Mouse (Mus musculus) layer of hippocampus, adult 18-20 months (tissue): ENCODE measurements around the gene Fam124a. TPM values are rescaled to one million over a fixed set of nuclear protein-coding genes. Genes with fewer than 3 reads are reported as not detected.
"Not testable (repeated sequence)": the region's sequence is repeated elsewhere in the genome, so short reads cannot be mapped to it uniquely, and the experiment has no call there.

Experiments
- DNase-seq, 2 experiments: peaks; one replicate each; pipeline ENCODE4 v3.0.0; 2022; ENCODE audit warnings: low spot score in 2 of 2
- total RNA-seq, 2 experiments: library from RNA; stranded (reverse); gene quantifications; 2 replicates each; pipeline ENCODE4 v1.2.3; 2021

The Fam124a gene
- total RNA-seq, 2 experiments from 2014 or later, result 13.6 to 13.9 TPM

DNA sequence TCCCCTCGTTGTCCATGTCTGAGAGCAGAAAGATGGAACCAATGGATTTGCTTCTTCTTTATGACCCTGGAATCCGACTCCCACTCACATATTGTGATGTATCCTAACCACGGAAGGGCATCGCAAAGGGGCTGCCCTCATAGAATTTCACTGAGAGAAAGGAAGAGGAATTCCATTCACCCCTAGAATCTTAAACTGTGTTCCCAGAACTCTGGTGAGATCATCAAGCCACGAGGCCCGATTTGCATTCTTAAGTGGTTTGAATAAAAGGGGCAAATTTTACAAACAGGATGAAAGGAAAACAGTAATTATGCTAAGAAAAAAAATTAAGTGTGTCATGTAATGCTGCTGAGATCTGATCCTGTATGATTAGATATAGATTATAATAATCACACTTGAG is 19.4 kb downstream of the Fam124a start:
- no peak for DNase-seq

GRCm38 (mm10) chr14:62575862-62576261 is 20.3 kb downstream of the Fam124a start:
- DNase-seq, result peak; percentile 39 to 63

- no peak for DNase-seq
Observed at GRCm38 (mm10) chr14:62580945-62581344, 25.4 kb downstream of the Fam124a start.

- DNase-seq, result no peak
Observed at GRCm38 (mm10) chr14:62581768-62582167, 26.2 kb downstream of the Fam124a start.

GRCm38 (mm10) chr14:62584637-62585036 is 29.1 kb downstream of the Fam124a start:
- DNase-seq, result no peak

DNA sequence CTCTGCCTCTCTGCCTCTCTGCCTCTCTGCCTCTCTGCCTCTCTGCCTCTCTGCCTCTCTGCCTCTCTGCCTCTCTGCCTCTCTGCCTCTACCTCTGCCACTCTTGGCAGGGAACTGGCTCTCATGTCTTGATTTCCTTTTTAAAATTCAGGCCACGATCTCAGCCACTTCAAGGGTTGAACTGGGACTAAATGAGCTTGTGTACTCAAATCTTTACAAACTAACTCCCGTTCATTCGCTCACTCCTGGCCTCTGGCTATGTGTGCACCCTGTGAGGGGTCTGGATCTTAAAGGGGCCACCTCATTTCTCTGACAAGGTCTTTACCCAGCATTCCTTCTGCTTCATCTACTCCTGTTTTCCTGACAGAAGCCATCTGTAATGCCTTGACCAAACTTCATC is 29.8 kb downstream of the Fam124a start:
- DNase-seq, result peak in 1 of 2 experiments; percentile 30

GRCm38 (mm10) chr14:62600109-62600522 is 44.6 kb downstream of the Fam124a start:
- DNase-seq, result no peak

- DNase-seq, result peak in 1 of 2 experiments; percentile 12
Observed at GRCm38 (mm10) chr14:62602271-62602670, 46.7 kb downstream of the Fam124a start.

GRCm38 (mm10) chr14:62602869-62603268 is 47.3 kb downstream of the Fam124a start:
- DNase-seq, result no peak

DNA sequence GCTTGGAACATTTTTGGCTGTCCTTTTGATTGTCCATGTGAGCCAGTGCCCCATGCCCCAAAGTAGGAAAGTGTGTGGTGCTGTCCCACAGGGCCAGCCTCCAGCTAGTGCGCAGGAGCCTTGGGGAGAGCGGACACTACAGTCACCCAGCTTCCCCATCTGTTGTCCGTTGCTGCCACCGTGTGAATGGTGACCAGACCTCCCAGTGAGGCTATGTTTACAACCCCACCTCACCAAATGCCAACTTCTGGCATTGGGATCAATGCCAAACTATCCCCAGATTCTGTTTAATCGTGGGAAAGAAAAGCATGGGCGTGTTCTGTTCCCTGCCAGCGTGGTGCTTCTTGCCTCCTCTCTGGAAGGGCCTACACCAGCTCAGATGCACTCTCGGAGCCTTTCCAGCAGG is 52.3 kb downstream of the Fam124a start:
- DNase-seq, result peak in 1 of 2 experiments; percentile 37

- no peak for DNase-seq
Observed at GRCm38 (mm10) chr14:62609904-62610303, 54.4 kb downstream of the Fam124a start.

DNA sequence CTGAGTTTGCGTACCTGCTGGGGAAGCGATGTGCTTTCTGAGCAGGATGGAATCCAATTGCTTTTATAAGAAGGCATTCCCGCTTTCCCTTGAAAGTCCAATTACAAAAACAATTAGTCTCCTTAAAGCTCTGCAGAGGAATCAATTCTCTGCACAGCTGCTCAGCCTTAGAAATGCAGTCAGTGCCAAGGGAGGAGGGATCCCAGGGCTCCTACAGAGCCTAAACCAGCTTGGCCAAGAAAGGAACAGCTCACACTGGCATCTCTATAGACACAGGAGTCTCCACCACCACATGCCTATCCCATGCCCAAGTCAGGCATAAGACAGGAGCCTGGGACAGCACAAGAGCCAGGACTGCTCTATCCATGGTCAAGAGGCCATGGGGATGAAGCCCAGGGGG is 66.9 kb downstream of the Fam124a start:
- DNase-seq, result peak in 1 of 2 experiments; percentile 43

DNA sequence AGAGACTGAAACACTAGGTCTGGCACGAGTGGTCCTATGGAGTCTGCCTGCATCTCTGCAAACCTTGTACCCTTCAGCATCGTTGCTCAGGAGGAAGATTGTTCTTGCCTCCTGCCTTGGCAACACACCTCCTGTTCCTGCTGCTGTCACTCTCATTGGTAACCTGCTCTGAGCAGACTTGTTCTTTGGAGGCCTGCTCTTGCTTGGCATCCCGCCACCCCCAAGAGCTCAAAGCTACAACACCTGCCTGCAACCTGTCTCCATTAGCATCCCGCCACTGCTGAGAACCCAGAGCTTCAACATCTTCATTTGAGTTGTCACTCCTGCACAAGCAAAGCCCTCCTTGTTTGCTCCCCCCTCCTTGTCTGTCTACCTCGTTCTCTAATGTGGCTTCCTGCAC is 72.4 kb downstream of the Fam124a start:
- DNase-seq, result no peak

DNA sequence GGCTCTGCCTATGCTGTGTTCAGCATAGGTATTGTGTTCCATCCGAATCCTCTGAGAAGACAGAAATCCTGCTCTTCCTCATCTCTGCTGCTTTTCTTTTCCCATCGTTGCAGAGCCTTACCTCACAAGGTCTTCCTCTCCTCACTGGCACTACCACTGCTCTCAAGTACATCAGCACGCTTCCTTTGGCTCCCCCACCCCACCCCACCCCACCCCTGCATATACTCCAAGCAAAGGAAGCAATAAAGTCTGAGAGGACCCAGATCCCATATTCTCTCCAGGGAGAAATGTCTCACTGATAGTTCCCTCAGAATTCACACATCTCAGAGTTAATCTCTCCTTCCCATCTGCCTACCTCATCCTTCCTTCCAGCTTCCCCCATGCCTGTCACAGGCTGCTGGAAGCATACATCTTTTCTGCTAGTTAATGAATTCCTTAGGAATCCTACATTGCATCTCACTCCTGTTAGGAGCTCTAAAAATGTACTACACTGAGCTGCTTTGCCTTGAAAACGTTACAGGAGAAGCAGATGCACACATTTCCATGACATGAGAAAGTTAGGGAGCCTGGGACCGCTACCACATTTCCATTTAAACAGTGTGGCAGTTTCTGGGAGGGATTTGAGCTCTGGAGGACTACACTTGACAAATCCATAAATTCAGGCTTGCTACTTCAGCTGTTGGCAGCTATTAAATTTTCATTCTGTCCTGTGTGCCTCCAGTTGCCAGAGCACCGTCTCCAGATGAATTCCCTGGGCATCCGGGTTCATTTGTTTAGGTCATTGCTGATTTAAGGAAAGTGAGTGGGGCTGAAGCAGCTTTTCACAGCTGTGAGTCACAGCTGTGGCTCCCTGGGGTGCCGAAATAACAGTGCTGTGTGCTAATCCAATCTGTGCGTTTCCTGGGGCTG is 82.2 kb downstream of the Fam124a start:
- DNase-seq, result peak in 1 of 2 experiments; percentile 14

DNA sequence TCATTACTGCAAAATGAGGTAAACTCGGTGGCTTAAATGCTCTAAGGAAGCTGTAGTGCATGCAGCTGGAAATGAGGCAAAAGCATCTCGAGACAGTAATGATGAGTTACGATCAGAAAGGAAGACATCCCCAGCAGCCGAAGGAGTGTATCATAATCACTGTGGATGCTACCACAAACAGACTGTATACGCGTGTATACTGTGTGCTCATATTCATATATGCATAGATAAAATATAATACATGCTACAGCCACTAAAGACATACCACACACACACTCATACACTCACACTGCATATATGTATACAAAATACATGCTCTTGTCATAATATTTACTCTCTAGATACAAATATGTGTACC is 82.8 kb downstream of the Fam124a start:
- peak in 1 of 2 experiments; percentile 10 for DNase-seq

- no peak for DNase-seq
Observed at GRCm38 (mm10) chr14:62639111-62639510, 83.6 kb downstream of the Fam124a start.

DNA sequence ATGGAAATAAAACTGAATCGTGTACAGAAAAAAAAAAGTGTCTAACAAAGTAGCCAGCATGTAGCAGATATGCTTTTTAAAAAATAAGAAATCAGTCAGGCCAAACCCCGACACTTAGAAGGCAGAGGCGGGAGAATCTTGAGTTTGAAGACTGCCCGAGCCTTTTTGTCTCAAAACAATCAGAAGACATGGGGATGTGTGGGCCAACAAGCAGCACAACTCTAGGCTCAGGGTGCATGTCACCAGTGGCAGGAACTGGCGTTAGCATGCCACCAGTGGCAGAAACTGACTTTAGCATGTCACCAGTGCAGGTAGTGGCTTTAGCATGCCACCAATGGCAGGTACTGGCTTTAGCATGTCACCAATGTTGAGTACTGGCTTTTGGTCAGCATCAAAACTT is 84.0 kb downstream of the Fam124a start:
- DNase-seq, result no peak

DNA sequence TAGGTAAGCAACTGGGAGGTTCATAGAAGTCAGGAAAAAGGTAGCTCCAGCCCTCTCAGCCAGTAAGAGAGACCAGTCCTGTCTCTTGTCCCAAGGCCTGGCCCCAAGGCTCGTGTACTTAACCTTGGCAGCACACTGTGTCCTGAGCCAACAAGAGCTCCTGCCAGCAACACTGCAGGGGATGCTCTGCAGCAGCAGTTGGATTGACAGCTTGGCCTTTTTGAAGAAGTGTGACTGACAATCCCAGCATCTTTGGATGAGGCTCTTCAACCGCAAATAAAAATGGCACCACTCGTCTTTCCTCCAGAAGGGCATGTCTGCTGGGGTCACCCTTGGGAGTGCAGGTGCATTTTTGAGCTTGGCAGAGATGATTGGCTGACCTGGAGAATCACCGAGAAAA is 84.9 kb downstream of the Fam124a start:
- DNase-seq, result no peak

GRCm38 (mm10) chr14:62642368-62642767 is 86.8 kb downstream of the Fam124a start:
- DNase-seq, result not testable (repeated sequence)

DNA sequence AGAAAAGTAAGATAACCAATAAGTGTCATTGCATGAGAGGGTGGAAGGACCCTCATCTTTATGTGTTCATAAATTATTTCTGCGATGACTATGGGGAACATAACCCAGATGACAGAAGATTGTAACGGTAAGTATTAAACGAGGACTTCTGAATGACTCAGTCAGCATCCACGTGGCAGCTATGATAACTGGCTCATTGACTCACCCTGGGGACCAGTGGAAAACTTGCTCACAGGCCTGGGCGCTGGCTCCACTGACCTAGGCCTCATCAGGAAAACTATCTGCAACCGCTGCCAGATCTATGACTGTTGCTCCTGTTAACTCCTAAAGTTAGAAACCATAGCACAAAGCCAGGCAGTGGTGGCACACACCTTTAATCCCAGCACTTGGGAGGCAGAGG is 92.9 kb downstream of the Fam124a start:
- DNase-seq, result no peak

DNA sequence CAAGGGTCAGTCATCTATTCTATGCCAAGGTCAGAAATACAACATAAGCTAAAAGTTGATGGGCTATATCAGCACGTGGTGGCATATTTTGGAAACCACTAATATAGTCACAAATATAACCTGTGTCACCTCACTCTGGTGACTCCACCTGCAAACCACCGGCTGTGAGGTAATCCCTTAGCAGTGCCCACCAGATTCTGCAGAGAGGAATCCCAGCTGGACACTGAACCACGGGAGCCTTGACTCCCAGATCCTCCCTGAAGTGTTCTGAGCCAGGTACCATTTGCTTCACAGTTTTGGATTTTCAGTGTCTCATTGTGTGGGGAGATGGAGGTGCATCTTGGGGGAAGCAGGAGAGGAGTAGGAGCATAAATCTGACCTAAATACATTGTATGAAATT is 94.8 kb downstream of the Fam124a start:
- DNase-seq, result no peak

- DNase-seq, result no peak
Observed at GRCm38 (mm10) chr14:62651771-62652170, 96.2 kb downstream of the Fam124a start.

DNA sequence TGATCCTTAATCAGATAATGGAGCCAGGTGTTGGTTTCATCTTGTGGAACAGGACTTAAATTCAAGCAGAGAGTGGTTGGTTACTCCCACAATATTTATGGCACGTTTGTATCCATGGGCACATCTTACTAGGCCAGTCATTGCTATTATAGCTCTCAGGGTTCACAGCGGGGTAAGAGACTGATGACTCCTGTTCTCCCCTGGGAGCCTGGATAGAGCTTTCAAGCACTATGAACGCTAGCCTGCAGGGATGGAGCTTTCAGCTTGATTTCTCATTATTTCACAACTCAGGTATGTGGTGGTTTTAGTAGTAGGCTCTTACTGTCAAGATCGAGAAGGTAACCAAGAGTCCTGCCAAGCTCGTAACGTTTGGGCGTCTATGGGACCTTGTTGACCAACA is 100.5 kb downstream of the Fam124a start:
- DNase-seq, result no peak
